ENCODE assay signal across 9 mouse cellular contexts in the genomic region with DNA sequence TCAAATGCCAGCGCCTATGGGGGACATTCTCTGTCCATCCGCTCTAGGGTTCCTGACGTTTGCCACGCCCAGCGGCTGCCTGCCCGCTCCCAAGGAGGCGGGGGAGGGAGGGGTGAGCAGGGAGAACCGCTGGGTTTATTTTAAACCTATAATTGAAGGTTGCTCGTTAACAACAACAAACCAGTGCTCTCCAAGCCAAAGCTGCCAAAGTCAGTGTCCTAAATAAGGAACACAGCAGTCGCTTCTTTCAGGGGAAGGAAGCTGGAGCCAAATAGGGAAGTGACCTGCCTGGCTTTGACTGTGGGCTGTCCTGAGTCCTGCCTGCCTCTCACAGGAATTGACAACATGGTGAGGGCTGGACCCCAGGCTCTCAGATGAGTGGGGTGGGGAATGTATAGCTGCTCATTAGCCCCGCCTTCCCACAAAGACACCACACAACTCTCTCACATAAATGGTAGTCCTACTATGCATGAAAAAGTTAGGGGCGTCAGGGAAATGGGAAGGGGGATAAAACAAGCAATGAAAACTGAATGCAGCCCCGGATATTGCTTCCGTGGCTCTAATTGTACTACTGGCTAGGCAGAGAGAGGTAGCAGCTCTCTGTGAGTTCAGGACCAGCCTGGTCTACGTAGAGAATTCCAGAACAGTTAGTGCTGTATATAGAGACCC. TPM values are rescaled to one million over a fixed set of nuclear protein-coding genes. Genes with fewer than 3 reads are reported as not detected.
DNase-seq lines count a peak whose midpoint lies in the region; ATAC-seq and TF ChIP-seq lines count a peak whose summit lies in the region.
"Had no signal": no experiment of that assay in that cellular context is flagged by ENCODE, and none has a peak within 500 bp of the region (broad histone marks: within the 10 kb centered on the region; RNA-seq: fewer than 3 reads in every experiment).

No protein-coding gene starts in this region.

- DNase-seq in kidney, adult 11 months: no peak
- peak; percentile 27 to 50 for DNase-seq in heart, postnatal 10 days
- DNase-seq in MN1 (ENCODE audit: low spot score): no peak
- no peak for DNase-seq in right cerebral cortex, postnatal 10 days (ENCODE audit: low spot score in 2 of 2)
- DNase-seq: adrenal gland, postnatal 25 days; cerebellum, postnatal 36 days had no signal

- no peaks in the 10 kb centered on the region for H3K27me3 ChIP-seq in kidney, embryonic 15.5 days

- no peak overlapping the region for H3K4me2 ChIP-seq in kidney, embryonic 15.5 days

- no peak for TF ChIP-seq CTCF in bone marrow, adult 2 months (IDR thresholded peaks at IDR 0.05; ENCODE audit: control insufficient read depth, insufficient read depth, low read length)

- H3K4me3 ChIP-seq in kidney, embryonic 15.5 days (replicated peaks): no peak overlapping the region
- H3K4me3 ChIP-seq in bone marrow, adult 2 months (replicated peaks; ENCODE audit: control insufficient read depth, low read depth, low read length): no peak overlapping the region

- no peaks in the 10 kb centered on the region for H3K36me3 ChIP-seq in kidney, embryonic 15.5 days

- H3K9ac ChIP-seq in kidney, embryonic 15.5 days: no peak overlapping the region

- intact Hi-C loops in heart, postnatal 10 days (cut with DNase I): no loop called here

- H3K9me3 ChIP-seq in kidney, embryonic 15.5 days (replicated peaks): no peaks in the 10 kb centered on the region

- WGBS in kidney, embryonic 15.5 days: 84% methylated on average over 15 of the region's 15 CpGs
- 62% methylated on average over 15 of the region's 15 CpGs for WGBS in bone marrow, adult 2 months

- no peak for ATAC-seq in kidney, embryonic 15.5 days (replicated peaks; ENCODE audit: low FRiP score)
- peak; percentile 44; the same call in 1 of the 2 replicates for ATAC-seq in neutrophil, adult 5-6 weeks (ENCODE audit: extremely low read depth, insufficient number of reproducible peaks, low FRiP score, poor library complexity, severe bottlenecking)

- peaks cover 10% of the 10 kb centered on the region for H3K4me1 ChIP-seq in kidney, embryonic 15.5 days
- H3K4me1 ChIP-seq in bone marrow, adult 2 months (ENCODE audit: control insufficient read depth, insufficient read depth, low read length): peaks cover 8% of the 10 kb centered on the region

- H3K27ac ChIP-seq in kidney, embryonic 15.5 days: 0 out of 2 replicates have a peak overlapping the region, but pooled peaks have one; percentile 15
- peak overlapping the region; percentile 66 for H3K27ac ChIP-seq in bone marrow, adult 2 months (ENCODE audit: control insufficient read depth, insufficient read depth, low read depth, low read length, poor library complexity)

- no peak for TF ChIP-seq POLR2A in bone marrow, adult 2 months (IDR thresholded peaks at IDR 0.05; ENCODE audit: borderline replicate concordance, control insufficient read depth, low read depth, low read length)

RNA-seq across cellular contexts. Expression of a gene that starts 34.6 kb away (rescaled TPM):
- 129 and 142 TPM in 2 replicates for polyA plus RNA-seq in kidney, embryonic 15.5 days (2015; fragmentation: Nextera tagmentation; extraction: Ambion mirVana)
- polyA plus RNA-seq in bone marrow, adult 2 months (2011; ENCODE audit: insufficient read depth, insufficient read length, low replicate concordance, missing spikeins): 43.0 and 56.0 TPM in 2 replicates
- 10 to 100 TPM; 67.4 to 76.5 TPM for total RNA-seq in heart, postnatal 10 days (2021)
- total RNA-seq in neutrophil, adult 5-6 weeks (2017): 38.7 and 50.6 TPM in 2 replicates

Comparison
In these comparisons a context has a peak if more than half of its experiments do, and no peak if none do; other contexts are left out.
1. DNase-seq: peak in heart, postnatal 10 days (2 of 2); none in kidney, adult 11 months (single experiment), MN1 (single experiment) and right cerebral cortex, postnatal 10 days (0 of 2).